Mouse (Mus musculus) liver, adult 2 months (tissue): ENCODE measurements around the gene Ttc32. TPM values are rescaled to one million over a fixed set of nuclear protein-coding genes. Genes with fewer than 3 reads are reported as not detected.

Experiments used
- DNase-seq: peaks from one replicate; pipeline ENCODE4 v3.0.0-alpha.2; 2011; ENCODE audit warnings: low read depth, low spot score; ENCODE audit errors: extremely low read depth
- H3K27ac ChIP-seq: fragments of 200-500 bp; replicated peaks from 2 replicates; pipeline ENCODE4 v1.5.1; 2012; ENCODE audit warnings: low read depth, mild to moderate bottlenecking, control low read depth, inconsistent platforms, low read length; ENCODE audit not compliant: insufficient read depth
- H3K27me3 ChIP-seq: fragments of 200-500 bp; 2 replicates; pipeline ENCODE4 v1.6.1; 2012; ENCODE audit warnings: mild to moderate bottlenecking, moderate library complexity, low read length, inconsistent platforms; ENCODE audit not compliant: control insufficient read depth, insufficient read depth
- H3K36me3 ChIP-seq: fragments of 200-500 bp; 2 replicates; pipeline ENCODE4 v1.6.1; 2012; ENCODE audit warnings: low read length, inconsistent platforms; ENCODE audit not compliant: control insufficient read depth, insufficient read depth
- H3K4me1 ChIP-seq: fragments of 200-500 bp; 2 replicates; pipeline ENCODE4 v1.6.1; 2011; ENCODE audit warnings: low read length; ENCODE audit not compliant: control insufficient read depth, insufficient read depth
- H3K4me3 ChIP-seq: fragments of 200-500 bp; 2 replicates; pipeline ENCODE4 v1.5.1; 2011; ENCODE audit warnings: low read depth, mild to moderate bottlenecking, control low read depth, low read length, moderate library complexity; ENCODE audit not compliant: insufficient read depth
- H3K79me2 ChIP-seq: fragments of 200-500 bp; 2 replicates; pipeline ENCODE4 v1.6.1; 2012; ENCODE audit warnings: inconsistent platforms, mild to moderate bottlenecking, low read length, moderate library complexity; ENCODE audit not compliant: control insufficient read depth, insufficient read depth
- H3K9ac ChIP-seq: fragments of 200-500 bp; 2 replicates; pipeline ENCODE4 v1.6.1; 2012; ENCODE audit warnings: low read depth, mild to moderate bottlenecking, control low read depth, inconsistent platforms, low read length
- CTCF ChIP-seq: fragments of 200-500 bp; IDR thresholded peaks from 2 replicates; pipeline ENCODE4 v1.5.1; 2011; ENCODE audit warnings: low read depth, low read length, control low read depth
- POLR2A ChIP-seq: fragments of 200-500 bp; IDR thresholded peaks from 2 replicates; pipeline ENCODE4 v1.6.1; 2011; ENCODE audit warnings: low read length, control low read depth; ENCODE audit not compliant: insufficient read depth; ENCODE audit errors: extremely low read depth
- WGBS: fragments of 180-500 bp; shearing (Covaris S2); methylation state at CpG from one replicate; pipeline ENCODE4 v1.1.7; 2018; 5-methylcytosine and 5-hydroxymethylcytosine counted together
- polyA plus RNA-seq: library from polyadenylated mRNA; depleted of rRNA; stranded (reverse); fragments of >200 nt; gene quantifications from 2 replicates; pipeline ENCODE4 v1.2.3, GENCODE M21; 2012
- total RNA-seq: library from RNA; depleted of rRNA; stranded (reverse); fragments of >200 nt; gene quantifications from 2 replicates; pipeline ENCODE4 v1.2.3, GENCODE M21; 2014

Gene Ttc32
- total and polyA plus RNA-seq, 2 experiments: 13.8 to 22.1 TPM

GRCm38 (mm10) chr12:9036409-9036808, 6.6 kb downstream of the Ttc32 start:
- H3K9ac ChIP-seq: no peak overlapping the region
- H3K4me3 ChIP-seq: no peak overlapping the region
- H3K79me2 ChIP-seq: no peaks in the 10 kb centered on the region
- DNase-seq: no peak
- 95% methylated on average over 9 of the region's 9 CpGs for WGBS
- H3K4me1 ChIP-seq: no peaks in the 10 kb centered on the region; the same call in 1 of the 2 replicates
- peaks cover 7% of the 10 kb centered on the region for H3K36me3 ChIP-seq
- TF ChIP-seq CTCF: no peak
- TF ChIP-seq POLR2A: no peak
- no peaks in the 10 kb centered on the region for H3K27me3 ChIP-seq
- no peak overlapping the region for H3K27ac ChIP-seq

- no peak for DNase-seq
- Histone ChIP-seq H3K4me1 (no peaks in the 10 kb centered on the region), H3K9ac (no peak overlapping the region), H3K4me3 (no peak overlapping the region), H3K36me3 (peaks cover 13% of the 10 kb centered on the region), H3K27me3 (no peaks in the 10 kb centered on the region), H3K79me2 (no peaks in the 10 kb centered on the region), H3K27ac (no peak overlapping the region)
- WGBS: 94% methylated on average over 5 of the region's 5 CpGs
- TF ChIP-seq CTCF (no peak), POLR2A (no peak)
Measured at GRCm38 (mm10) chr12:9040177-9040576, 10.4 kb downstream of the Ttc32 start.

- 88% methylated on average over 7 of the region's 7 CpGs for WGBS
- no peak for DNase-seq
- Histone ChIP-seq H3K36me3 (peaks cover 13% of the 10 kb centered on the region), H3K4me1 (no peaks in the 10 kb centered on the region), H3K27ac (no peak overlapping the region), H3K4me3 (no peak overlapping the region), H3K79me2 (no peaks in the 10 kb centered on the region), H3K9ac (no peak overlapping the region), H3K27me3 (no peaks in the 10 kb centered on the region)
- TF ChIP-seq POLR2A (no peak), CTCF (no peak)
Measured at GRCm38 (mm10) chr12:9040686-9041085, 10.9 kb downstream of the Ttc32 start.

GRCm38 (mm10) chr12:9042316-9042715, 12.5 kb downstream of the Ttc32 start:
- DNase-seq: no peak
- WGBS: 95% methylated on average over 5 of the region's 5 CpGs
- no peak for TF ChIP-seq CTCF
- no peak for TF ChIP-seq POLR2A
- no peak overlapping the region for H3K4me3 ChIP-seq
- no peak overlapping the region for H3K9ac ChIP-seq
- peaks cover 9% of the 10 kb centered on the region for H3K36me3 ChIP-seq
- H3K4me1 ChIP-seq: no peaks in the 10 kb centered on the region
- H3K79me2 ChIP-seq: no peaks in the 10 kb centered on the region
- no peaks in the 10 kb centered on the region for H3K27me3 ChIP-seq
- no peak overlapping the region for H3K27ac ChIP-seq

- H3K4me1 ChIP-seq: no peaks in the 10 kb centered on the region
- no peak overlapping the region for H3K9ac ChIP-seq
- H3K27ac ChIP-seq: no peak overlapping the region
- H3K27me3 ChIP-seq: no peaks in the 10 kb centered on the region
- H3K79me2 ChIP-seq: no peaks in the 10 kb centered on the region
- TF ChIP-seq CTCF (no peak), POLR2A (no peak)
- H3K36me3 ChIP-seq: peaks cover 9% of the 10 kb centered on the region
- 94% methylated on average over 3 of the region's 3 CpGs for WGBS
- DNase-seq: no peak
- no peak overlapping the region for H3K4me3 ChIP-seq
Measured at GRCm38 (mm10) chr12:9042759-9043158, 13.0 kb downstream of the Ttc32 start.

GRCm38 (mm10) chr12:9044666-9045065, 14.9 kb downstream of the Ttc32 start:
- H3K27ac ChIP-seq: no peak overlapping the region
- DNase-seq: no peak
- 93% methylated on average over 7 of the region's 7 CpGs for WGBS
- TF ChIP-seq POLR2A: no peak
- no peak for TF ChIP-seq CTCF
- H3K4me3 ChIP-seq: no peak overlapping the region
- H3K27me3 ChIP-seq: no peaks in the 10 kb centered on the region
- H3K36me3 ChIP-seq: peaks cover 6% of the 10 kb centered on the region
- H3K4me1 ChIP-seq: no peaks in the 10 kb centered on the region
- H3K79me2 ChIP-seq: no peaks in the 10 kb centered on the region
- H3K9ac ChIP-seq: no peak overlapping the region
